Mouse (Mus musculus) urinary bladder, adult 2 months (tissue): ENCODE measurements around the gene Gm45213. TPM values are rescaled to one million over a fixed set of nuclear protein-coding genes. Genes with fewer than 3 reads are reported as not detected.

Experiments
- DNase-seq: peaks from one replicate; pipeline ENCODE4 v3.0.0; 2022; ENCODE audit warnings: low spot score
- polyA plus RNA-seq: library from polyadenylated mRNA; depleted of rRNA; stranded (reverse); fragments of >200 nt; gene quantifications from 2 replicates; pipeline ENCODE4 v1.2.3, GENCODE M21; 2012; rRNA removed

Gene Gm45213
- polyA plus RNA-seq, 1 experiment, result not detected

DNA sequence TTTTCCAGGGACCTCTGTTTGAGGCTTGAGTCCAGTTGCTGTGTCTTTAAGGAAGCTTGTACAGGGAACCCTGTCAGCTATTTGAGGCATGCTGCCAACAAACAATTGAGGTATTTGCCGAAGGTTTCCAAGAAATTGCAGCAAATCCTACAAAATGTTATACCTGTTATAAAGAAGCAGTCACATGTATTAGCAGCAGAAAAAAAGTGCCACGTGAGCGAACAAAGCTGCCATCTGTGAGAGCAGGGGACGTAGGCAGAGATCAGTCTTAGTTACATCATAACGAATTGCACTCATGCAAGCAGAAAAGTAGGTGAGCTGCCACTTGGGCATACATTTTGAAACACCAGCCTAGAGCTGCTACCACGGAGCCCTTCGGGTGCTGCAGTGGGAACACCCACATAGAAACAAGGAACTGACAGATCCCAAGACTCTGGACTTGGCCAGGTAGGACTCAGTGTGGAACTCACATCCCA, 63.2 kb downstream of the Gm45213 start:
- no peak for DNase-seq

DNA sequence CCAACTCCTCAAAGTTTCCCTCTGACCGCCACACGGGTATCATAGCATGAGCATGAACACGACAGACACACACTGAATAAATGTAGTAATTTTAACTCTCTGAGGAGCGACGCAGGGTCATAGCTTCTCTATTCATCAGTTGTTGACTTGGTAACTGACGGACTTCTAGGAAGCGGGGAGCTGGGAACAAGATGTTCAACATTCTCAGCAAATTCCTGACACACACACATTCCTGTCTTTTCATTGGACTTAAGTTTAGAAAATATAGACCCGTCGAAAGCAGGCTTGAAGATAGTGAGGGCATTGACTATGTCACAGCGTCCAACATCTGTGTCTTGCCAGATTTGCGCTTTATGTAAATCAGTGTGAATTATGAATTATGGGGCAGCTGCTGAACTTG, 63.8 kb downstream of the Gm45213 start:
- no peak for DNase-seq

- DNase-seq, result no peak
Observed at GRCm38 (mm10) chr7:66107930-66108329, 64.5 kb downstream of the Gm45213 start.

- DNase-seq, result peak; percentile 91
Observed at GRCm38 (mm10) chr7:66108961-66109854, 65.8 kb downstream of the Gm45213 start, which contains the start of gene Chsy1. Gene Chsy1 (plus strand): TSS chr7:66109515.

GRCm38 (mm10) chr7:66109855-66110635, 66.6 kb downstream of the Gm45213 start:
- peak; percentile 43 for DNase-seq

DNA sequence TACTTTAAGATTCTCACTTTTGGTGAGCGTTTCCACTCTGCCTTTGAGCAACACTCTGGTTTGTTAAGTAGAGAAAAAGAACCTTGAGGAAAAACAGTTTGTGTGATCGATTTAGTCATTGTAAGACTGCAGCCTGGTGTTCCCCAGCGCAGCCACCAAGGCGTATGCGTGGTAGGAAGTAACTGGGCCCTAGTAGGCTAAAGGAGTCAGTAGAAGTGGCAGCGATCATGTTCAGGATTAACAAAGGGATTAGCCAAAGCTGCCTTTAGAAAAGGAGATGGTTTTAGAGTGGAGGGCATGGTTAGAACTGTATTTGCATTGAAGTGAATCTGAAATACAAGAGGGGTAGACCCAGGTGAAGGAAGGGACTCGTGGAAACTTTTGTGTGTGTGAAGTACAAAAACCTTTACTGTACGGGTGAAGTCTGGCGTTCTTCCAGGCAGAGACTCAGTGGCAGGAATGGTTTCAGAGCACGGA, 67.3 kb downstream of the Gm45213 start:
- DNase-seq, result no peak

- no peak for DNase-seq
Observed at GRCm38 (mm10) chr7:66111211-66111610, 67.8 kb downstream of the Gm45213 start.

Other genes starting within 250 kb of the Gm45213 start
- gene Pcsk6, start 181.9 kb upstream of the Gm45213 start, polyA plus RNA-seq, result 5.7 and 6.5 TPM in 2 replicates
- 29.4 and 35.5 TPM in 2 replicates for gene Snrpa1, start 15.4 kb downstream of the Gm45213 start, polyA plus RNA-seq
- 73.2 and 86.9 TPM in 2 replicates for gene Selenos, start 36.0 kb downstream of the Gm45213 start, polyA plus RNA-seq
- 8.9 and 10.6 TPM in 2 replicates for gene Chsy1, start 65.9 kb downstream of the Gm45213 start, polyA plus RNA-seq